Mouse (Mus musculus): ENCODE data around the gene Gm20604. TPM values are rescaled to one million over a fixed set of nuclear protein-coding genes. Genes with fewer than 3 reads are reported as not detected.

Gene Gm20604
- total RNA-seq, 2 experiments from 2014 or later, result 17.0 to 17.4 TPM

DNA sequence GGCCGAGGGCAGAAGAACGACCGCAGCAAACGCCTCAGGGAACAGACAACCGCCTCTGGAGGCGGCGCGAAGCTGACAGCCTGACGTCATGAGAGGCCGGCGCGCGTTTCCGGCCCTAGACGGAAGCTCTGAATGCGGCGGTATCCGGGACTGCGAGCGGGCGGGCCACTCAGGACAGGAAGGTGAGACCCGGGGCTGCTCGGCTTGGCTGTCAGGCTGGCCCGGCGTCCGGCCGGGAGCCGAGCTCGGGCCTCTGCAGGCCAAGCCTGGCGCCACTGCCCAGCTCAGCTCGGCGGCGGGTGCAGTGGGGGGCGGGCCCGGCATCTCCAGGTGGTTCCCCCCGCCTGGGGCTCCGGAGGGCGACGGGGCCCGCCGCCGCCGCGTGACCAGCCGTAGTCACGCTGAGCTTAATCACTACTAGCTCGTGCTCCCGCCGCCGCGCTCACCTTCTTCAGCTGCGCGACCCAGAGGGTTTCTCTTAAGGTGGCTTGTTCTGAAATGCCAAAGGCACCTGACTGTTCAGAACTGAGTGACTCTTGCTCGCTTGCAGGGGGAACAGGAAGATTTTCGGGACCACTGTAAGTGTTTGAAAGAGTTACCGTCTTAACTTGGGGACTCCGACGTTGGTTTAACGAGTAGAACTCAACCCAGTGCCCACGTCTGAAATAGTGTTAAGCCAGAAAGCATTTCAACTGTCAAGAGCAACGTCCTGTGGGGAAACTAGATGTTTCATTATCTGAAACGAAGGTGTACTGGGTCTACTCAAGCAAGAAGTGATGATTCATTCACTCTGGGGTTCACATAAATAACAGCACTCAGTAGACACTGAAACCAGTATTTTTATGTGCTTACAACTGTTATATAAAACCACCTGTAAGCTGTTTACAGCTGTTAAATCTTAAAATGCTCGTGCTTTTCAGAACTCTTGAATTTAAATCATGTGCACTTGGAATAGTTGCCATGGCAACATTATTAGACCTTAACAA, 14.6 kb downstream of the Gm20604 start, which contains the start of the genes Moap1 and Tmem251:
Gene Moap1 (minus strand): TSS at position 73 of the 986 bp plus-strand sequence.
Gene Tmem251 (plus strand): TSS at position 174 of the 986 bp plus-strand sequence.
- DNase-seq, result peak; percentile 88
- intact Hi-C loops (cut with DNase I), result no loop called here

DNA sequence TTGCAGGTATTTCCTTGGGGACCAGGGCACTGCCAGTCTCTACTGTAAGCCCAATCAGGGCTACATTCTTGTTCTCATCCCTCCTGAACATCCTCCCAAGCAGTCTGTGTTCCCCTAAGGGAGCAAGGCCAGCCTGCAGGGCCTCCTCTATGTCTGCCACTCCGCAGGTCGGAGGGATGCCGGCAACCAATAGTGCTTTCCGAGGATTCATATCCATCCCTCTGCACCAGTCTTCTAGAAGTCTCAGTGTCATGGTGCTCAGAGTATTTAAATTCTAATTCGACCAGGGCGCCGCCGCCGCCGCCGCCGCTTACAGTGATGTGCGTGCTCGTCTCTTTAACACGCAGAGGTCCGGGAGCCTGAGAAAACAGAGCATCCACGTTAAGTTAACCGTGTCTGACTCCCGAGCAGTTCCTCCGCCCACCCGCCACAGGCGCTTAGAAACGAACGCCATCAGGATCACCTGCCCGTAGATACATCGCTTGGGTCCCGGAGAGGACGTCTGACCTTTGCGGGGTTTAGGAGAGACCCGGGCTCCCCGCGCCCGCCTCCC, 15.4 kb downstream of the Gm20604 start:
- DNase-seq, result no peak
- intact Hi-C loops (cut with DNase I), result no loop called here

DNA sequence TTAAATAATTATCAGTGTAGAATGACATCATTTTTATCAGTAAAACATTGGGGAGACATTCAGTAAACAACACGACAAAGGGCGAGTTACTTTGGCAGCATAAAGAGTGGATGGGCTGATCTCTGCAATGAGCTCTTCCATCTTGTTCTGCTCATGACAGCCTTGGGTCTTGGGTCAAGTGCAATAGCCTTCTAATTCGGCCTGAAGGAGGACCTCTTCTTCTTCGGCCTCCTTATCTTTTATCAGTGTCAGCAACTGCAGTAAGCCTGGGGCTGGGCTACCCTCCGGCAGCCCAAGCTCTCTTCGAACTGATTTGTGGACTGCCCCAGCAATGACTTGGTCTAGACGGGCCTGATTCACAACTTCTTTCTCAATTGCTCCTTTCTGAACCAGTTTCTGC, 16.4 kb downstream of the Gm20604 start:
- intact Hi-C loops (cut with DNase I), result no loop called here

DNA sequence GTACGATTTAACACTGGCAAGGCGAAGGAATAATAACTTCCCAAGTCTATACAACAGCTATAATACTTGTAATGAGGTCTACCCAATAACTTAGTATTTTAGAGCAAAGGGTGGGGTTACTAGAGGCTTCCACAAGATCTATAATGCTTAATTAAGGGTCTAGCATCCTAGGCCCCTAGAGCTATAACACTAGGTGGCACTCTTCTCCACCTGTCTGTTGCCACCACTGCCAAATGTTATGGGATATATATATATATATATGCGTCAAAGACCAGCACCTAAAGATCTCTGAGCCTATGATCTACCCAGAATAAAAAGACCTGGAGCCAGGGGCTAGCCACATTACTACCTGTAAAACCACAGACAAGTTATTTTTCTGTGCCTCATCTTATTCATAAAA, 18.2 kb downstream of the Gm20604 start:
- intact Hi-C loops (cut with DNase I), result no loop called here
- DNase-seq, result no peak

More for the DNA sequence above, 16.4 kb downstream of the Gm20604 start:
- no peak for DNase-seq

DNA sequence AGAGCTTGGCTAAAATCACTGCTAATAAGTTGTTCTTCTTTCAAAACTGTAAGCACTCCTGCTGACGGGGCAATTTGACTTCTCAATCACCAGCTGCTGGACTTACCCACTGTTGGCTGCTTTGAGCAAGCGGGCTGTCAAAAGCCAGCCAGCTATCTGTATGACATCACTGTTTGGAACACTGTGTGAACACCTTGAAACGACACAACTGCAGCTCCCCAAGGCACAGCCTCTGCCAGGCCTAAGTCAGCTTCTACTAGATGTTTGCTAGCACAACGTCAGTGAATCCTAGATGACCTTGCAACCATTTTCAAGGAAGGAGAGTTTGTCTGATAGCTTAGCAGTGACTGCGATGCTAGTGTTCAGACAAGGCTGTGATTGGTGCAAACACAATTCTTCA, 19.4 kb downstream of the Gm20604 start:
- intact Hi-C loops (cut with DNase I), result no loop called here
- DNase-seq, result no peak

DNA sequence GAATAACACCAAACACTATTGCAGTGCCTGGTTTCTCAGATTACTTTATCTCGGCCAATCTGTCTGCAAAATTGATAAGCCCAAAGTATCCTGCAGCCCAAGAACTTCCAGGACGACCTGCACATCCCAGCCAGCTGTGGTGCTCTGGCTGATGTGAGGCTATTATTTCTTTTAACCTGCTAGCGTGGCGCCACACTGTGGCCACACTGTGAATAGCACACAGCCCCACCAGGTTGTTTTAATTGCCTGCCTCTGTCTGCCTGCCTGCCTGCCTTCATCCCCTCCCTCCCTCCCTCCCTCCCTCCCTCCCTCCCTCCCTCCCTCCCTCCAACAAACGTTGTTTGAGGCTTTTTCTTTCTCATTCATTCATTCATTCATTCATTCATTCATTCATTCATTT, 25.1 kb downstream of the Gm20604 start:
- intact Hi-C loops (cut with DNase I), result no loop called here
- DNase-seq, result peak; percentile 40

DNA sequence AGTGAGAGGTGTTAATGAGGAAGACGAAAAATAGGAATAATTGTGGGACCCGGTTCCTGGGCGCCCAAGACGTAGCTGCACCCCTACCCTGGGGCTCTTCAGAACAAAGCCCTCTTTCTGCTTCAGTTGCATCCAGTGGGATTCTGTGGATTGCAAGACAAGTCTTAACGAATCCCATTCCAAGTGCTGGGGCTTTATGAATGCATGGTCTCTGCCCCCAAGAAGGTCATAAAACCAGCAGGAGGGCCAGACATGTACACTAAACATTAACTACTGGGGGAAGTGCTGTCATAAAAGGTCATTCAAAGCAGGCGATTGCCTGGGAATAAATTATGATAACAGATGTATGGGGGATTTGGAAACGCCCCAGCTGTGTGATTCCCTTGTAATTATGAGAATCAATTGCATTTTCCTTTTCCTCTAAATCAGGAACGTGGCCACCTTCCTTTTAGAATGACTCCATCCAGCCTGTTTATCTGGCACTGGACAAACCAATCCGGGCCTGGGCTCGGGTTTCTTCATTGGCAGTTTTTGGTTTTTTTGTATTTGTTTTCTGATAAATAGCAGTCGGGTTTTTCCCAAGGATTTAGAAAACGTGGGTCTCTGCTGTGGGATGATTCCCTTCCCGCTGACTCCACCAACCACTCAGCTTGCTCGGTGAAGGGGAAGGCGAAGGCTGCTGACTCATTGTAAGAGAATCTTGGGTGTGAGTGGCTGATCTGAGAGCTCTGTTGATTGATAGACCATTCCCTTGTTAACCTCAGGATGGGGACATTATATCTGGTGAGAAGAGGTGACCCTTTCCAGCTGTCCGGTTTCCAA, 27.5 kb downstream of the Gm20604 start:
- intact Hi-C loops (cut with DNase I), result no loop called here
- no peak for DNase-seq

DNA sequence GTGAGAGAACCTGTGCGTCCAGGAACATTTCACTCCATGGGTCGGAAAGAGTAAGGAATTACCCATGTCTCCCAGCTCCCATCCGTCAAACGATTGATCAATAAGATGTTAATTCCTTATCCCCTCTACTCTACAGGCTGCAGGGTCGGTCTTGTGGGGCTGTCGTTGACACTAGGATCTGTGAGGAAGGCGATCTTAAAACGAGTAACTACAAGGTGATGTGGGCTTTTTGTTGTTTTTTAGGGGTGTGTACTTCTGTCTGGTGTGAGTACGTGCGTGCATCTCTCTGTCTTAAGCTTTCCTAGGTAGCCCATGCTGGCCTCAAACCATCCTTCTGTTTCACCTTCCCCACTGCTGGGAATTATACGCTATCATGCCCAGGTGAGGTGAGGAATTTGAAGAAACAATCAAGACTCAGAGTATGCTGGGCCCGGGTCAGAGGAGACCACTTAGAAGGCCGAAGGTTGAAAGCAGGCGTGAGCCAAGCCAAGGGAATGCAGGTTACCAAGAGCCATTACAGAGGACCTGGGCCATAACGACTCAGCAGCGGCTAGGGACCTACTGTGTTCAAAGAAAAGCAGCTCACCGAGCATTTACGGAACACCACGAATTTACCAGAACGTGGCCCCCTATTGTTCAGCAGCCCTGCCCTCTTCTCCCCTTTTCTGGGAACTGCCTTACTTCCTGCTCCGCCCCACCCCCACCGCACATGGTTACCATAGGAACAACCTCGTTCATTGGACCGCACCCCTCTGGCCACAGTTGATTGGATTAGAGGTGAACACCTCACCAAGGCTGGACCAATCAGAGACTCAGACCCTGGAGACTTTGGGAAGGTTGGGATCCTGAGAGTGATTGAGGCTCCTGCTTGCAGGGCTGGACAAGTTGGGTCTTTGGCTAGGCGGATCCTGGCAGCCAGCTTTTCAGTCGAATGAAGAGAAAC, 28.3 kb downstream of the Gm20604 start:
- peak; percentile 90 for DNase-seq
- intact Hi-C loops (cut with DNase I), result no loop called here

DNA sequence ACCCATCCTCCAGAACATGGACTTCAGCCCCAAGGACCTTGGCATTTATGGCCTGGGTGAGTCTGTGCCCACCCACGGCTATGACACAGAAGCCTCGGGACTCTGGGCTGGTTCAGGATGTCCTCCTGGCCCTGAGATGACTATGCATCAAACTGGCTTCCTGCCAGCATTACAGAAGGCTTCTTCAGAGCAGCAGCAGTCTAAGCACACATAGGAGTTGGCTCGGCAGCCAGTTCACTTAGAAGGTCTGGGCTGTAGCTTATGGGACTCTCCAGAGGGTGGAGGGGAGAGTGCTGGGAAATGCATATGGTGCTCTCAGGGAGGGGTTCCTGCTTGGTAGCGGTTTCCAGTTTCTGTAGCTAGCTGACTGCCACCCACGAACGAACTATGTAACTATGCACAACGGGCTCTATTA, 32.7 kb downstream of the Gm20604 start:
- no peak for DNase-seq
- intact Hi-C loops (cut with DNase I), result no loop called here

DNA sequence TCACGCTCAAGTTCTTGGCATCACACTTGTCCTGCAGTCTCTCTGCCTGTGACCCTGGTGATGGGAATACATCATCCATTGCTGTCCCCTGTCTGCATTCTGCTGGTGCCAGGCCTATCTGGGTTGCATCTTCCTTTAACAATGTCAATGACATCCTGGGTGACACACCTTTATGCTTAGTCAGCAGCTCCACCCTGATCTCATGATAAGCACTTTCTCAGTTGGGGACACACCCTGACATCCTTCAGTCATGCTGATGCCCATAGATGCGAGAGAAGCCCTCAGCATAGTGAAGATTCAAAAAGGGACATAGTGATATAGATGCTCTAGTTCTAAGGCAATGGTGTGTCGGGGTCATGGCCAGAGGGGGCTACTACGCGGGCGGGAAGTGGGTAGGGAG, 33.3 kb downstream of the Gm20604 start:
- no peak for DNase-seq
- intact Hi-C loops (cut with DNase I), result no loop called here

DNA sequence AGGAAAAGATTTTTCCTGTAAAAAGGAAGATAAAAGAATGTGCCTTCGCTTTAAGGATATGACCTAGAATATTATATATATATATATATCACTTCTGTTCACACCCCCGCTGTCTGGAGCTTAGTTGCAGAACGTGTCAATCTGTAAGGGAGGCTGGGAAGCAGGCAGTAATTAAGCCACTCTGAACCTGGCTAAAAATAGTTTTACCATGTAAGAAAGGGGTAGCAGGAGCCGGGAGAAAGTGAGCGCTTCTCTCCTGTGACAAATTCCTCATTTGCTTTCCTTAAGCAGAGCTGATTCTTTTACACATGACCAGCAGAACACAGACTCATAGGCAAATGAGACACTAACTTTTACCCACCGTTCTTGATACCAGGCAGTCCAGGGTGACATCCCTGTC, 34.6 kb downstream of the Gm20604 start:
- no peak for DNase-seq
- intact Hi-C loops (cut with DNase I), result no loop called here

DNA sequence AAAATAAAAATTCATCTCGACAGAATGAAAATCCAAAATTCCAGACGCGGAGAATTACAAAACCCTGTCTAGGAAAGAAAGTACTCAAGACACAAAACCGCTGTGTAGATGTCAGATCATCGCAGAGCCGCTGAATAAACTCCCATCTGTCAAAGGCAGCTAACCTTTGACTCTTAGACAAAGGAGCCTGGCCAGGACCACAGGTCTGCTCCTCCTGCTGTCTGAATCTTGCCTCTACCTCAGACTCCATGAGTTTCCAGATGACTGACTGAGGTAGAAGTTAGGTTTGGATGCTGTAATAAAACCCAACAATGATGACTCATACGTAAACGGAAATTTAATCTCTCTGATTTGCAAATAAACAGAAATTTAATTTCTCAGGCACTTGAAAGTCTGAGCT, 35.5 kb downstream of the Gm20604 start:
- no peak for DNase-seq
- intact Hi-C loops (cut with DNase I), result no loop called here

DNA sequence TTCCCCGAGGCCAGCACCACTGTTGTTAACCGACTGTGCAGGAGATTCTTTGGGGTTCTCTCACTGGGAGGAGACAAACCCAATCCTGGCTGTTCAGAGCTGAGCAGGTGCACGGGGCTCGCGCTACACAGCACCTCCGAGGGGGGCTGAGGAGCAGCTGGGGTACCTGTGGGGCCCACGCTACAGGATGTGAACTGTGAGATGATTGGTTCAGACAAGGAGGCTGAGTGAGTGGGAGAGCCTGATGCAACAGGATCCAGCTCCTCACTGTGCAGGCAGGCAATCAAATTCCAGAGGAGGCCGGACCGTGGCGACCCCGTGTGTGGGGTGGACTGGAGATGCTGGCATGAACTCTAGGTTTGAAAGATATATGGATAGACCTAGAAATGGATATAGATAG, 36.0 kb downstream of the Gm20604 start:
- no peak for DNase-seq
- intact Hi-C loops (cut with DNase I), result no loop called here

DNA sequence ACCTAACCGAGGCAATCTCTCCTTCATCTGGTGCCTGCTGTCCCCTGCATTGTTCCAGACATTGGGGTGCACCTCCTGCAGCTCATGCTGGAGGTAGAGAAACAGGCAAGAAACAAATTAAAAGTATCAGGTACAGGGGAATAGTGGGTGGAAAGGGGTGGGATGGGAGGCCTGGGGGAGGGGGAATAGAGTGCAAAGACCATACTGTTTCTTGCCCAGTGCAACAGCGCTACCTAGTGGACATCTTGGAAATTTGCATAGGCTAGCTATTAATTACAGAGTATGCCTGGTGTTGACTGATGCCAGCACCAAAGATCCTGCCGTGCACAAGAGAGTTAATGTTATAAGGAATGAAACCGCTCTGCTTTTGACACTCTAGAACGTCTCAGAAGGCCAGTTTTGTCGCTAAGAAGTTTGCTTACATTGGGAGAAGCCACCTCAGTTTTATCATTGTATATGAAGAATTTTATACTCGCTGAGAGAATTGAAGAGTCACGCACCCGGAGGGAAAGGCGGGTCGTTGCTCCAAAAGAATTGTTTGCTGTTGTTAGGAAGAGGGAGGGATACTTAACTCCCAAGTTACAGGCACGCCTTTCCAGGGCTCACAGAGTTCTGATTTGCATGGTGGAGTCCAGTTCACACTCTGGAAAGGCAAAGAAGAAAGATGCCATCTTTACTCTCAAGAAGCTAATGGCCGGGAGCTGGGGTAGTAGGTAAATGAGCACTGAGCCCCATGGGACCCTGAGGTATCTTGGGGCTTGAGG, 38.7 kb downstream of the Gm20604 start:
- DNase-seq, result peak; percentile 66
- intact Hi-C loops (cut with DNase I), result loop anchor here (10.0 kb wide), 1 partner anchor 225 kb away; no protein-coding TSS in a partner anchor

DNA sequence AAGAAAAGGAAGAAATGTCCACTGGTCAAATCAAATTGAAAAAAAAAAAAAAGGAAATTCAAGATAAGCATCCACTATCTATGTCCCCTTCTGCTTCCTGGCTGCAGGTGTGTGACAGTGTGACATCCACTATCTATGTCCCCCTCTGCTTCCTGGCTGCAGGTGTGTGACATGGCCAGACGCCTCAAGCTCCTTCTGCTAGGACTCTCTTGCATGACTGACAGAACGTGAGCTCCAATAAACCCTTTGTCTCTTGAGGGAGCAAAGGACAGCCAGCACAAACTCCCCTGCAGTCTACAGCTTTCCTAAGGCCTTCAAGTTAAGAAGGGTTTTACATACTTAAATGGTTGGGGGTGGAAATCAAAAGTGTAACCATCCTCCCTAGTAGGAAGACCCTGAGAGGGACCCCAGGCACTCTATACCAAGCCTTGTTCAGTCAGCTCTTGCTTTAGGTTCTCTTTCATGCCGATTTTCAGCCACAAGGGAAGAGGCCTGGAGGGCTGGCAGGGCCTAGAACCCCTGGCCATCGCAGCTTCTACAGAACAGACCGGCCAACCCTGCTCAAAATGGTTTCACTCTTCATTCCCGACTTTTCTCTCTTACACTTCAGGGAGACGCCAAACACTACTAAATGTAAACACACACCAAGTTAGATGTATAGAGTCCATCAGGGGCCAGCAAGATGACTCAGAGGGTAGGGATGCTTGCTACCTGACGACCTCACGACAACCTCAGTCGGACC, 43.6 kb downstream of the Gm20604 start:
- no peak for DNase-seq
- intact Hi-C loops (cut with DNase I), result loop anchor here (10.0 kb wide), 1 partner anchor 220 kb away; no protein-coding TSS in a partner anchor

DNA sequence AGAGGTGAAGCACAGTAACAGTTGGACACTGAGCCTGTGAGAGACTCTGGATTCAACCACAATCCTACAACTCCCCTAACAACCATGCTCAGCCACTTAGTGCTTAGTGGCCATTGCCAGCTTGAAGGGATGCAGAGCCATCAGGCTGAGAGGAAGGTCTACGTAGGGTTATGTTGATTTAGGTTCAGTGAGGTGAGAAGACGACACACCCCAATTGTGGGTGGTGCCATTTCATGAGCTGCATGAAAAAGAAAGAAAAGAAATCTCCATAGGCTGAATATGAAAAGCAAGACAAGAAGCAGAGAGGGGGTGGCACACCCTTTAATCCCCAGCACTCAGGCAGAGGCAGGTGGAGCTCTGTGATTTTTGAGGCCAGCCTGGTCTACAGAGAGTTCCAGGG, 44.4 kb downstream of the Gm20604 start:
- no peak for DNase-seq
- intact Hi-C loops (cut with DNase I), result loop anchor here (10.0 kb wide), 1 partner anchor 219 kb away; no protein-coding TSS in a partner anchor

DNA sequence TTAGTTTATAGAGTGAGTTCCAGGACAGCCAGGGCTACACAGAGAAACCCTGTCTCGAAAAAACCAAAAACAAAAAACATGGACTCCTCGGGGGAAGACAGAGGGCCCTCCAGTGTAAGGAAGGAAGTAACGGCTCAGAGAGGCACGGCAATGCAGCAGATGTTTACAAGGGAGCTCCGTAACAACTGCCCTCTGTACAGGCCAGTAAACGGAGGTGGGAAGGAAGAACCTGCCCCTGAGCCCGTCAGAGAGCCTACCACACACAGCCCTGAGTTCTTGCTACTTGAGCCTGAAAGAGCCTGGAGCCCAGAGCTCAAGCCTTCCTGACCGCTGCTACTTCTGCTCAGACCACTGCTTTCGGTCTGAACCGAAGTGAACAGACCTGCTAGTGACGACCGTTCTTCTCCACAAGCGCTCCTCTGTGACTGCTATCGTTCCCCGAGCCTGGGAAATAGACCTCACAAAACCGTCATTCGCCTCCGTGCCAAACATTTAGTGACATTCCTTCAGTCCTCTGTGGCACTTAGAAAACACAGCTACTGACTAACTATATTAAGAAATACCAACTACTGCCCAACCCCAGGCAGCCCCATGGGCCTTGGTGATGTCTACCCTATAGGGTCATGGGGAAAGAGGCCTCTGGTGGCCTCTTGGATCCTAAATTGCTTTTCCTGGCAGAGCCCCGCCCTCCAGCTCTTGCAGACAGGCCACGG, 45.2 kb downstream of the Gm20604 start:
- DNase-seq, result no peak
- intact Hi-C loops (cut with DNase I), result loop anchor here (10.0 kb wide), 1 partner anchor 219 kb away; no protein-coding TSS in a partner anchor

Measured in left cerebral cortex, postnatal 4 days (tissue).